Mouse (Mus musculus) heart, embryonic 15.5 days (tissue): ENCODE data around the gene Smarca2. TPM values are rescaled to one million over a fixed set of nuclear protein-coding genes. Genes with fewer than 3 reads are reported as not detected.

ENCODE experiments used
- ATAC-seq: fragments of 200-750 bp; cut with Nextera tagmentation; replicated peaks from 2 replicates; pipeline ENCODE4 v1.8.0; 2017; ENCODE audit warnings: low read depth, moderate TSS enrichment; ENCODE audit not compliant: insufficient number of reproducible peaks, insufficient read depth, low FRiP score
- H3K27ac ChIP-seq: fragments of 300-500 bp; sonication (generic); 2 replicates; pipeline ENCODE4 v1.5.1; 2015; ENCODE audit warnings: mild to moderate bottlenecking, inconsistent platforms
- H3K27me3 ChIP-seq: fragments of 300-500 bp; sonication (generic); 2 replicates; pipeline ENCODE4 v1.6.1; 2015; ENCODE audit warnings: inconsistent platforms
- H3K36me3 ChIP-seq: fragments of 300-500 bp; sonication (generic); 2 replicates; pipeline ENCODE4 v1.6.1; 2015; ENCODE audit warnings: mild to moderate bottlenecking, inconsistent platforms
- H3K4me1 ChIP-seq: fragments of 300-500 bp; sonication (generic); replicated peaks from 2 replicates; pipeline ENCODE4 v1.6.1; 2015; ENCODE audit warnings: inconsistent platforms
- H3K4me2 ChIP-seq: fragments of 300-500 bp; sonication (generic); 2 replicates; pipeline ENCODE4 v1.6.1; 2015; ENCODE audit warnings: inconsistent platforms, mild to moderate bottlenecking, moderate library complexity
- H3K4me3 ChIP-seq: fragments of 300-500 bp; sonication (generic); 2 replicates; pipeline ENCODE4 v1.5.1; 2015; ENCODE audit warnings: mild to moderate bottlenecking, inconsistent platforms
- H3K9ac ChIP-seq: fragments of 300-500 bp; sonication (generic); 2 replicates; pipeline ENCODE4 v1.6.1; 2015; ENCODE audit warnings: mild to moderate bottlenecking, inconsistent platforms
- H3K9me3 ChIP-seq: fragments of 300-500 bp; sonication (generic); replicated peaks from 2 replicates; pipeline ENCODE4 v1.6.1; 2016; ENCODE audit warnings: inconsistent platforms
- WGBS: fragments of 180-500 bp; shearing (Covaris S2); methylation state at CpG from one replicate; pipeline ENCODE4 v1.1.7; 2015; ENCODE audit warnings: mixed read lengths; 5-methylcytosine and 5-hydroxymethylcytosine counted together
- polyA plus RNA-seq: library from polyadenylated mRNA; unstranded; fragments of >200 nt; fragmentation: Nextera tagmentation; extraction: Ambion mirVana; gene quantifications from 2 replicates; pipeline ENCODE4 v1.2.1, GENCODE M21; 2015

Gene Smarca2
- polyA plus RNA-seq, 1 experiment from 2014 or later, result 27.4 TPM

DNA sequence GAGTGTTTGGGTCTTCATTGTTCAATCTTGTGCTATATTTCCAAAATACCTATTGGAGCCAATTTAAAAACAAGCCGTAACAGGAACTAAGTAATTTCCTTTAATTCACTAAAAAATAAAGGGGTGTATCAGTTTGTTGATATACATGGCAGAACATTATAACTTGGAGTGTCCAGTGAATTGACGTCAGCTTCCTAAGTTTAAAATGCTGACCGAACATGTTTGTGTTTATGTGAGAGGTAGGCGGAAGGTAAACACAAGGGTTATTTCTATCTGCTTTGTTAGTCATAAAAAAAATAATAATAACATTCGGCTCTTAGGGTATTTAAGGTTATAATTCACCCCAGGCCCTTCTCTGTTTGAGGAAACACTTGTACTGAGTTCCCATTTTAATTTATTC lies 12.4 kb downstream of the Smarca2 start:
- Histone ChIP-seq H3K9me3 (no peaks in the 10 kb centered on the region), H3K4me2 (no peak overlapping the region), H3K27ac (no peak overlapping the region), H3K4me3 (no peak overlapping the region), H3K4me1 (peaks cover 16% of the 10 kb centered on the region), H3K9ac (no peak overlapping the region), H3K36me3 (no peaks in the 10 kb centered on the region), H3K27me3 (no peaks in the 10 kb centered on the region)
- ATAC-seq, result no peak
- WGBS, result 78% methylated on average over 5 of the region's 5 CpGs

DNA sequence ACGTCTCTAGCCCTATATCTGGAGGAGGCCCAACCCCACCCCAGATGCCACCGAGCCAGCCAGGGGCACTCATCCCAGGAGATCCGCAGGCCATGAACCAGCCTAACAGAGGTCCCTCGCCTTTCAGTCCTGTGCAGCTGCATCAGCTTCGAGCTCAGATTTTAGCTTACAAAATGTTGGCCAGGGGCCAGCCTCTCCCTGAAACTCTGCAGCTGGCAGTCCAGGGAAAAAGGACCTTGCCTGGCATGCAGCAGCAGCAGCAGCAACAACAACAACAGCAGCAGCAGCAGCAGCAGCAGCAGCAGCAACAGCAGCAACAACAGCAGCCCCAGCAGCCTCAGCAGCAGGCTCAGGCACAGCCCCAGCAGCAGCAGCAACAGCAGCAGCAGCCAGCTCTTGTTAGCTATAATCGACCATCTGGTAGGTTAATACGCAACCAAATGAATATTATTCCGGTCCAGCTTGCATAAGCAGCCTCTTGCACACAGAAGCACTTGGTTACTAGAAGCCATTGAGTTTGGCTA lies 25.9 kb downstream of the Smarca2 start:
- WGBS, result 50% methylated on average over 8 of the region's 8 CpGs
- no peak for ATAC-seq

DNA sequence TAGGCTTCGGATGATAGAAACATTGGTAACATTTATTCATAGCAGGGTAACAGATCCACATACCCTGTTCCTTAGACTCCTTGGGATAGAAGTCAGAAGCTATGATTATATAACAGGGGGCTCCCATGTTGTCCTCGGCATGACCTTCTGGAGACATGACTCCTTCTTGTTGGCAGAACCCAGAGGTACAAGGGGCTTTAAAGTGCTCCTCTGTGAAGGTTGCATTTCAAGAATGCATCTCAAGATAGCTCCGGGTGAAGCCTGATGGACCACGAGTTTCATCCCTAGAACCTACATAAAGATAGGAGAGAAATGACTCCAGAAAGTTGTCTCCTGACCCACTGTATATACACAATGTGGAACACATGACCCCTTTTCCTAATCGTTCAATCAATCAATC lies 27.4 kb downstream of the Smarca2 start:
- peaks cover 5% of the 10 kb centered on the region for H3K4me1 ChIP-seq
- H3K4me3 ChIP-seq, result no peak overlapping the region
- no peak overlapping the region for H3K9ac ChIP-seq
- ATAC-seq, result no peak; the same call in 1 of the 2 replicates
- H3K4me2 ChIP-seq, result no peak overlapping the region
- 67% methylated on average over 5 of the region's 5 CpGs for WGBS
- no peaks in the 10 kb centered on the region for H3K27me3 ChIP-seq
- peaks cover 12% of the 10 kb centered on the region for H3K36me3 ChIP-seq
- H3K27ac ChIP-seq, result no peak overlapping the region
- no peaks in the 10 kb centered on the region for H3K9me3 ChIP-seq

More for the DNA sequence above, 25.9 kb downstream of the Smarca2 start:
- H3K9me3 ChIP-seq, result no peaks in the 10 kb centered on the region
- H3K36me3 ChIP-seq, result peaks cover 12% of the 10 kb centered on the region
- H3K4me3 ChIP-seq, result no peak overlapping the region
- no peak overlapping the region for H3K4me2 ChIP-seq
- H3K9ac ChIP-seq, result no peak overlapping the region
- H3K4me1 ChIP-seq, result peaks cover 5% of the 10 kb centered on the region
- no peaks in the 10 kb centered on the region for H3K27me3 ChIP-seq
- no peak overlapping the region for H3K27ac ChIP-seq

DNA sequence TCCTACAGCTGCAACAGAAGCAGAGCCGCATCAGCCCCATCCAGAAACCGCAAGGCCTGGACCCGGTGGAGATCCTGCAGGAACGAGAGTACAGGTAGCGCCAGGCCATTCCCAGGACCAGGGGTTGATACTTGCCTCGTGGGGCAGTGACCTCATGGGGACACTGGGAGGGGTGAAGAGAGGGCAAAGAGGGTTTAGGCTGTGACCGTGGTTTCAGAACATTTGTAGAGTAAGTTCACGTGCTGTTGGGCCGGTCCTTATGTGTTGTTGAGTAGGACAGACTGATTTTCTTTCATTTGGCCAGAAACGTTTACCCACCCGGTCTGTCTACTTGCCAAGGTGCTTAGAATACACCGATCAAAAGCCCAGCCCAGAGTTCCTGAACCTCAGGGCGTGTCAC lies 35.7 kb downstream of the Smarca2 start:
- Histone ChIP-seq H3K4me3 (no peak overlapping the region), H3K4me2 (no peak overlapping the region), H3K27me3 (no peaks in the 10 kb centered on the region), H3K27ac (no peak overlapping the region), H3K9me3 (no peaks in the 10 kb centered on the region), H3K4me1 (peaks cover 4% of the 10 kb centered on the region; the same call in 1 of the 2 replicates), H3K9ac (no peak overlapping the region), H3K36me3 (0 out of 2 replicates have a peak, but pooled peaks cover 6% of the 10 kb centered on the region)
- no peak for ATAC-seq
- WGBS, result 88% methylated on average over 13 of the region's 13 CpGs

DNA sequence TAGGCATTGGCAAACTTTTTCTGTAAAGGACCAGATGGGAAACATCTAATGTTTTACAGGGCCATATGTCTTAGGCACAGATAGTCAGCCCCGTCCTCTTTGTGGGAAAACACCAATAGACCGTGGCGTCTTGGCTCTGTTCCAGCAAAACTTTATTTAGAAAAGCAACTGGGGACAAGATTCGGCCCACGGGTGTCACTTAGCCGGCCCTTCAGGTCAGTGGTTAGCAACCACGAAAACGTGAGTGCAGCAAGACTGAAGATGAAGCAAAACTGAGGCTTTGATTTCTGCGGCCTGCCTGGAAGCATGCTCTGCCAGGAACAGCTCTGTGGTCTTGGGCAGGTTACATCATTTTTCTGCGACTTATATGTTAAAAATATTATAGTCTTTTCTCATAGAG lies 36.4 kb downstream of the Smarca2 start:
- Histone ChIP-seq H3K27me3 (no peaks in the 10 kb centered on the region), H3K36me3 (0 out of 2 replicates have a peak, but pooled peaks cover 6% of the 10 kb centered on the region), H3K9me3 (no peaks in the 10 kb centered on the region), H3K4me2 (no peak overlapping the region), H3K9ac (no peak overlapping the region), H3K4me3 (no peak overlapping the region), H3K27ac (no peak overlapping the region), H3K4me1 (peaks cover 4% of the 10 kb centered on the region; the same call in 1 of the 2 replicates)
- no peak for ATAC-seq
- WGBS, result 62% methylated on average over 10 of the region's 10 CpGs

DNA sequence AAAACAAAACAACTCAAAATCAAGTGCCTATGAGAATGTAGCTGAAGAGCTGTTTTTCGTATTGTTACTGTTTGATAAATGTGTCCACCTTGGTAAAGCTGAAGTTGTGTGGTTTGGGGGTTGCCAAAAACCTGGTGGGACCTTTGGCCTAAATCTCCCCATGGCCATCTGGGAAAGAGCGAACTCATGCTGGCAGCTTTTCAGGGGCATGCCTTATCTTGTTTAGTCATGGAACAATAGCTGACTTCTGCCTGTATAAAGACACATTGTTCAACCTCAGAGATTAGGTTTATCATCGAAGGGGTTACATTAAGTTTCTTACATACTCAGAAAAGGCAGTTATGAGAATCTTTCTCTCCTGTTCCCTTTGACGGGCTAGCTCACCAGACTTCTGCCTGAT lies 38.2 kb downstream of the Smarca2 start:
- ATAC-seq, result no peak
- Histone ChIP-seq H3K9ac (no peak overlapping the region), H3K4me1 (peaks cover 4% of the 10 kb centered on the region; the same call in 1 of the 2 replicates), H3K27me3 (no peaks in the 10 kb centered on the region), H3K4me2 (no peak overlapping the region), H3K4me3 (no peak overlapping the region), H3K27ac (no peak overlapping the region), H3K9me3 (no peaks in the 10 kb centered on the region), H3K36me3 (0 out of 2 replicates have a peak, but pooled peaks cover 6% of the 10 kb centered on the region)
- 55% methylated on average over 4 of the region's 4 CpGs for WGBS

DNA sequence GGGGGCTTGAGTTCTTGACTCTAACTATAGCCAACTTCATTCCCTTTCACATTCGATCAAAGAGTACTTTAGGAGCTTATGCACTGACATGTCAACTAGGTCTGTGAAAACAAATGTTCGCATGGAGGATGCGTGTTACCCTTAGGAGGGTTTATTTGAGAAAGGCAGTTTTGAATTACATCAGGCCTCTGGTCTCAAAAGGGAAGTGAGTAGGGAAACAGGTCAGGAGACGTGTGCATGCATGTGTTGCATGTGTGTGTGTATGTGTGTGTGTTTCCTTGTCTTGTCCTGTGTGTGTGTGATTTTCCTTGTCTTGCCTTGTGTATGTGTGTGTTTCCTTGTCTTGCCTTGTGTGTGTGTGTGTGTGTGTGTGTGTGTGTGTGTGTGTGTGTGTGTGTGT lies 39.1 kb downstream of the Smarca2 start:
- peaks cover 9% of the 10 kb centered on the region; the same call in 1 of the 2 replicates for H3K36me3 ChIP-seq
- H3K4me1 ChIP-seq, result peaks cover 4% of the 10 kb centered on the region; the same call in 1 of the 2 replicates
- no peaks in the 10 kb centered on the region for H3K9me3 ChIP-seq
- ATAC-seq, result no peak
- no peak overlapping the region for H3K4me3 ChIP-seq
- H3K4me2 ChIP-seq, result no peak overlapping the region
- H3K9ac ChIP-seq, result no peak overlapping the region
- no peak overlapping the region for H3K27ac ChIP-seq
- WGBS, result 72% methylated on average over 4 of the region's 4 CpGs
- H3K27me3 ChIP-seq, result no peaks in the 10 kb centered on the region

DNA sequence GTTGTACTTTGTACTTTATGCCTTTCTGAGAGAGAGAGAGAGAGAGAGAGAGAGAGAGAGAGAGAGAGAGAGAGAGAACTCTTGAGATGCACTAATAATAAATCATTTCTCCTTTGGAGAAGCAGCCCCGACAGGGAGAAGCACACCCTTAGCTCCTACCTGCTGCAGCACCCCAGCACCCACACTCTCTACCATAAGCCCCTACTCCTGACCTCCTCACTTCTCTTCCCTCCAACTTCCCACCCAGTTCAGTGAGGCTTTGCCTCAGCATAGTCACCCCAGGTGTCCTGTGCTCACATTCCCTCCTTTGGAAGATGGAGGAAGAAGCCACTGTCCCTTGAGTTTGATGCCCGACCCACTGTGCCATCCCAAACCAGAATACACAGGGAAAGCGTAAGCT lies 40.2 kb downstream of the Smarca2 start:
- ATAC-seq, result no peak
- H3K4me1 ChIP-seq, result peaks cover 4% of the 10 kb centered on the region; the same call in 1 of the 2 replicates
- H3K27me3 ChIP-seq, result no peaks in the 10 kb centered on the region
- 71% methylated on average over 3 of the region's 3 CpGs for WGBS
- H3K27ac ChIP-seq, result no peak overlapping the region
- H3K36me3 ChIP-seq, result peaks cover 19% of the 10 kb centered on the region
- H3K9me3 ChIP-seq, result no peaks in the 10 kb centered on the region
- no peak overlapping the region for H3K4me2 ChIP-seq
- H3K9ac ChIP-seq, result no peak overlapping the region
- no peak overlapping the region for H3K4me3 ChIP-seq

DNA sequence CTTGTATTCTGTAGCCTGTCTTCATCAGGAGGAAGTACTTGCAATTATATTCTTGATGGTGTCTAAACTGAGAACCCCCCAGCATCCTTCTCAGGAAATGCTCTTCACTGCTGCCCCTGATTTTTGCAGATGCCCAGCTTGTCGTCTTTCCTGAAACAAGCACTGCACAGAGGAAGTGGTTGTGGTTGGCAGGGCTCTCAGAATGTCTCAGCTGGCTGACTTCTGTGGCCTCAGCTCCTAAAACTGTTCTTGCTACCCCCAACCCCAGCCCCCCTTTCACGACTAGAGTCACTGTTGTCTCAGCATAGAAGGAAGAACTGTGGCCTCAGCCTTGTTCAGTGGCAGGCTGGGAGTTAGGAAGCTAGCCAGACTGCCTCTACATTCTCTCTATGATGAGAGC lies 41.3 kb downstream of the Smarca2 start:
- no peaks in the 10 kb centered on the region for H3K27me3 ChIP-seq
- H3K9ac ChIP-seq, result no peak overlapping the region
- H3K4me2 ChIP-seq, result no peak overlapping the region
- no peak overlapping the region for H3K27ac ChIP-seq
- peaks cover 16% of the 10 kb centered on the region for H3K36me3 ChIP-seq
- H3K4me3 ChIP-seq, result no peak overlapping the region
- peaks cover 4% of the 10 kb centered on the region; the same call in 1 of the 2 replicates for H3K4me1 ChIP-seq
- no peak for ATAC-seq
- WGBS, result 38% methylated on average over 2 of the region's 2 CpGs
- no peaks in the 10 kb centered on the region for H3K9me3 ChIP-seq

DNA sequence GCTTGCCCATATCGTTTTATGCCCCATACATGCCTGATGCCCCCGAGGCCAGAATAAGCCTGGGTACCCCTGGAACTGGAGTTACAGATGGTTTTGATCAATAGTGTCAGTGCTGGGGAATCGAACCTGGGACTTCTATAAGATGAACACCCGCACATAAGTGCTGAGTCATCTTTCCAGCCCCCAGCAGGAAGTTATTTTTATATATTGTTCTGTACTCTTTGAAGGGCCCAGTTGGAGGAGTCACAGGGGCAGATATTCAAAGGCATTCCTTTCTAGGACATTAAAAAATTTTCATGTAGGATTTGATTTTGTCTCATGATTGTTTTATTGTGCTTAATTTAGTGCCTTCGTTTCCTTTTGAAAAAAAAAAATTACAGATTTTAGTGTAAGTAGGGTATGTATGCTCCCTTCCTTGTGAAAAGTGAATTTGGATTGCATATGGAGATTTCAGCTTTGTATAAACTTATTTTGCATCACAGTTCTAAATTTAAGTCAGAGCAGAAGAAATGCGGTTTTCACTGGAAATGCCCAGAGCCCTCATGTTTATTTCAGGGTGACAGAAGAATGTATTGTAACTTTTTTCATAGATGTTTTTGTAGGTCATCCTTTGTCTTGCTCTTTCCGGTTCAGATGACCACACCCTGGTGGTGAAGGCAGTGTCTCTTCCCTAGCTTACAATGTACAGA lies 45.9 kb downstream of the Smarca2 start:
- Histone ChIP-seq H3K27me3 (no peaks in the 10 kb centered on the region), H3K27ac (no peak overlapping the region), H3K9ac (no peak overlapping the region), H3K4me3 (no peak overlapping the region), H3K4me2 (no peak overlapping the region), H3K9me3 (no peaks in the 10 kb centered on the region), H3K36me3 (peaks cover 31% of the 10 kb centered on the region), H3K4me1 (no peaks in the 10 kb centered on the region)
- 83% methylated on average over 7 of the region's 7 CpGs for WGBS
- no peak for ATAC-seq

DNA sequence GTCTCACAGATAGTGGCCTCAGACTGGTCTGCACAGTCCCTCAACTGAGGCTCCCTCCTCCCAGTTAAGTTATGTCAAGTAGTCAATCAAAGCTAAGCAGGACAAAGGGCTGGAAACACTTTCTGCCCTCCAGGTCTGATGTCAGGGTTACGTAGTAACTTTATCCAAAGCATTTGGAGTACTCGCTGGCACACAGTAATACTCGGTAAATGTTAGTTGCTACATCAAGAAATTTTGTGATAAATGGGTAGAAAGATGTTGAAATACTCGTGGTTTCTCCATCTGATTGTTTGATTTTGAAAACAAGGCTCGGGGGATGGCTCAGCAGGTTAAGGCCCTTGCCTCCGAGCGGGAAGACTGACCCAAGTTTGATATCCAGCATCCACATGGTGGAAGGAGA lies 53.5 kb downstream of the Smarca2 start:
- 80% methylated on average over 7 of the region's 7 CpGs for whole genome bisulfite sequencing
- no peak overlapping the region for H3K27ac ChIP-seq
- H3K4me1 ChIP-seq, result no peaks in the 10 kb centered on the region
- ATAC-seq, result no peak
- H3K36me3 ChIP-seq, result peaks cover 12% of the 10 kb centered on the region; the same call in 1 of the 2 replicates
- H3K4me3 ChIP-seq, result no peak overlapping the region
- no peaks in the 10 kb centered on the region for H3K9me3 ChIP-seq
- no peak overlapping the region for H3K9ac ChIP-seq
- H3K27me3 ChIP-seq, result no peaks in the 10 kb centered on the region
- H3K4me2 ChIP-seq, result no peak overlapping the region

DNA sequence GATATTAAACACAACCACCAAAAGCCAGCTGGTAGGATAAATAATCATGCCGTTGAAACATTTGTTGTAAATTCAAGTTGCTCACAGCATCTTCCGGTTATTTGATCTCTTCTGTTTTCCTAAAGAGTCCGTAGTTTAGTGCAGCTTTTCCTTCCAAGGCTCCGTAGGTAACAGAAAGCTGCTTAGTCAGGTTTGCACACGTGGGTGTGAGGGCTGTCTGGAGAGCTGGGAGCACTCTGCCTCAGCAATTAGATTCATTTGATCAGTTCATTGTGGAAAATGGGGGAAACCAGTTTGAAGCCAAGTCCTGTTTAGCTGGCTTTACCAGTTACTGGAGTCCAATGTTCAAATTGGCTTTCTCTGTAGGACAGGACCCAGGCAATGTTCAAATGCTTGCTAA lies 55.1 kb downstream of the Smarca2 start:
- H3K4me3 ChIP-seq, result no peak overlapping the region
- H3K4me2 ChIP-seq, result no peak overlapping the region
- H3K27me3 ChIP-seq, result no peaks in the 10 kb centered on the region
- no peak for ATAC-seq
- WGBS, result 85% methylated on average over 5 of the region's 5 CpGs
- H3K9ac ChIP-seq, result no peak overlapping the region
- no peaks in the 10 kb centered on the region for H3K4me1 ChIP-seq
- H3K27ac ChIP-seq, result no peak overlapping the region
- no peaks in the 10 kb centered on the region for H3K9me3 ChIP-seq
- peaks cover 4% of the 10 kb centered on the region; the same call in 1 of the 2 replicates for H3K36me3 ChIP-seq
